Mouse (Mus musculus): ENCODE data around the gene Peg10. TPM values are rescaled to one million over a fixed set of nuclear protein-coding genes. Genes with fewer than 3 reads are reported as not detected.

Gene Peg10
- total RNA-seq, 2 experiments from 2014 or later, result 0.15 TPM; not detected in 1

DNA sequence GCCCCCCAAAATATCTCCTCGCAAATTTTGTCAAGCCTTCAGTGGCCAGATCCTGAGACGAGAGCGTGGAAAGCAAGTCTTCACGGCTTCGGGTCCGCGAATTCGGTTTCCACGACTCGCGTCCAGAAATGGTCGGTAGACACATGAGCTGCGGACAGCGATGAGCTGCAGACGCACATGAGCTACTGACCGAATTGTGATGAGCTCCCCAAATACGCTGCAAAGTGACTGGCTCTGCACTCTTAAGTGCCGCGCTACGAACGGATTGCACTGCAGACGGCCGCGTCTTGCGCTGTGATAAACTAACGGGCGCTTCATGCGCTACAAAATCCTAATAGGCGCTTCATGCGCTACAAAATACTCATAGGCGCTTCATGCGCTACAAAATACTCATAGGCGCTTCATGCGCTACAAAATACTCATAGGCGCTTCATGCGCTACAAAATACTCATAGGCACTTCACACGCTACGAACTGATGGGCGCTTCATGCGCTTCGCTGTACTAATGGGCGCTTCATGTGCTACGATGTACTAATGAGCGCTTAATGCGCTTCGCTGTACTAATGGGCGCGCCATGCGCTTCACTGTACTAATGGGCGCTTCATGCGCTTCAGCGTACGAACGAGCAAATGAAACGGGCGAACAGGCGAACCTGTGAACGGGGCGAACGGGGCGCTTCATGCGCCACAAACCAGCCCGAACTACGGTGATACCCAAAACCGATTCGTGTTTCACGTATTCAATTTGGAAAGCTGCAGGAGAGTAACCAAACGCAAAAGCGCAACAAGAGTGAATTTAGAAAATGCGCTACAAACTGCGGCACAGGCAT, 785 bp downstream of the Peg10 start:
- peak; percentile 57 for ATAC-seq (replicated peaks; ENCODE audit: poor library complexity, severe bottlenecking)

DNA sequence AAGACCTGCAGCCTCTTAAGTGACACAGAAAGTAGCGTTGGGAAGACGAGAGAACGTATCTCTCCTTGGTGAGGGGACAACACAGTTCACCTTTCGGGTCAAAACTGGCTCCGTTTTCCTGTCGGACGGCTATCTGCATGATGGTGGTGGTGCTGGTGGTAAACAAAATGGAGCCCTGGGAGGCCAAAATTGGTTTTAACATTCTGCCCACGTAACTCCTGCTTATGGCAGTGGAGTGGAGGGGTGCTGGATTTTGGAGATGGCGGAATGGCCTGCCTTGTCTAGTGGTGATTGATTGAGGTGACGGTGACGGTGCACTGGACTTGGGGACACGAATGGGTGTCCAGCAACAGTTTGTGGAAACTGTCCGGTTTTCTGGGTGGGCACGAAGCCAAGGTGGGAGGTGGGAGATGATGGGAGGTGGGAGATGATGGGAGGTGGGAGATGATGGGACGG, 1.4 kb downstream of the Peg10 start:
- no peak for ATAC-seq (replicated peaks; ENCODE audit: poor library complexity, severe bottlenecking)

DNA sequence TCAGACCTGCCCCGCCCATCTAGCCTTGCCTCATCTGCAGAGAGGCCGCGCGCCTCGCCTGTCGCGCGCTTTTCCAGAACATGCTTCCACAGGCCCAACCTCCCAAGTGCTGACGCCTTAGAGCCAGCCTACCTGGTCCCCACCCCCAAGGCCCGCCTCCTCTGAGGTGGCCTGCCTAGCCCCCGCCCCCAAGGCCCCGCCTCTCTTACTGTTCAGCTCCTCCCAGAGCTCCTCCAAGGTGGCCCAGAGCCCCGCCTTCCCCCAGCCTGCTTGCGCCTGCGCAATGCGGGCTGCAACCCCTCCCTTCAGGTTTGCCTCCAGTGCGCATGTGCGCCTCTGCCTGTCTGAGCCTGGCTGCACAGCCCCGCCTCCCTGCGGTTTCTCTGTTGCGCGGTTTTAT, 2.0 kb downstream of the Peg10 start:
- peak; percentile 91 for ATAC-seq (replicated peaks; ENCODE audit: poor library complexity, severe bottlenecking)

DNA sequence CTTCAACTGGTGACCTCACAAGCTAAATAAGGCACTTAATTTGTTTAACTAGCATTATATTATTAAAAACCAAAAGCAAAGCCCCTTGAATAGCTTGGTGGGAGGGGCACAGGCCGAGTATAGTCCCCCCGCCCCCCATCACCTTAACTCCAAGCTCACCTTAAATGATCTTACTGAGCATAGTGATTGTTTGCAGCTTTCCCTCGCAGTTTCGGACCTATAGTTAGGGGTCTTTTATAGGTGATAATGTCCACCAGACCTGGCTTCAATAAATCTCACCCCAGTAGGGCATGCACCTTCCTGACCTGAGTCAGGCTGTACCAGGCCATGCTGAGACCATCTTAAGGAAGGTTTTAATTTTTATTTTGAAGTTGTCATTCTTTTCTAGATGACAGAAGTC, 4.2 kb downstream of the Peg10 start:
- no peak for ATAC-seq (replicated peaks; ENCODE audit: poor library complexity, severe bottlenecking)

DNA sequence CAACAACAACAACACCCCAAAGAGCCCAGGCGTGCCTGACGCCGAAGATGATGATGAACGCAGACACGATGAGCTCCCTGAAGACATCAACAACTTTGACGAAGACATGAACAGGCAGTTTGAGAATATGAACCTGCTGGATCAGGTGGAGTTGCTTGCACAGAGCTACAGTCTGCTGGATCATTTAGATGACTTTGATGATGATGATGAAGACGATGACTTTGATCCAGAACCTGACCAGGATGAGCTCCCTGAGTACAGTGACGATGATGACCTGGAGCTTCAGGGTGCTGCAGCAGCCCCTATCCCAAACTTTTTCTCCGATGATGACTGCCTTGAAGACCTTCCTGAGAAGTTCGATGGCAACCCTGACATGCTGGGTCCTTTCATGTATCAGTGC, 7.2 kb downstream of the Peg10 start:
- no peak for ATAC-seq (replicated peaks; ENCODE audit: poor library complexity, severe bottlenecking)

DNA sequence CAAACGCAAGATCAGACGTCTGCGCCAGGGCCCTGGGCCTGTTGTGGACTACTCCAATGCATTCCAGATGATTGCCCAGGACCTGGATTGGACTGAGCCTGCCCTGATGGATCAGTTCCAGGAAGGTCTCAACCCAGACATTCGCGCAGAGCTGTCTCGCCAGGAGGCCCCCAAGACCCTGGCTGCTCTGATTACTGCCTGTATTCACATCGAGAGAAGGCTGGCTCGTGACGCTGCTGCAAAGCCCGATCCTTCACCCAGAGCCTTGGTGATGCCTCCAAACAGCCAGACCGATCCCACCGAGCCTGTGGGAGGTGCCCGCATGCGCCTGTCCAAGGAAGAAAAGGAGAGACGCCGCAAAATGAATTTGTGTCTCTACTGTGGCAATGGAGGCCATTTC, 7.8 kb downstream of the Peg10 start:
- ATAC-seq (replicated peaks; ENCODE audit: poor library complexity, severe bottlenecking), result no peak

DNA sequence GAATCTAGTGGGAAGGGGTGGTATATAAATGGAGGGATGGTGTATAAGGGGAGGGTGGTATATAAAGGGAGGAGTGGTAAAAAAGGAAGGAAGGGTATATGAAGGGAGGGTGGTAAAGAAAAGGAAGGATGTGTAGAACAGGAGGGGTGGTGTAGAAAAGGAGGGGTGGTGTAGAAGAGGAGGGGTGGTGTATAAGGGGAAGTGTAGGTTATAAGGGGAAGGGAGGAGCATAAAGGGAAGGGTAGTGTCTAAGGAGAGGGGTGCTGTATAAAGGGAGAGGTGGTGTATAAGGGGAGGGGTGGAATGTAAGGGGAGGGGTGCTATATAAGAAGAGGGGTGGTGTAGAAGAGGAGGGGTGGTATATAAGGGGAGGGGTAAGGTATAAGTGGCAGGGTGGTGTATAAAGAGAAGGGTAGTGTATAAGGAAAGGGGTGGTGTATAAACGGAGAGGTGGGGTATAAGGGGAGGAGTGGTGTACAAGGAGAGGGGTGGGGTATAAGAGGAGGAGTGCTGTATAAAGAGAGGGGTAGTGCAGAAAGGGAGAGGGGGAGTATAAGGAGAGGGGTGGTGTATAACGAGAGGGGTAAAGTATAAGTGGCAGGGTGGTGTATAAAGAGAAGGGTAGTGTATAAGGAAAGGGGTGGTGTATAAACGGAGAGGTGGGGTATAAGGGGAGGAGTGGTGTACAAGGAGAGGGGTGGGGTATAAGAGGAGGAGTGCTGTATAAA, 14.5 kb downstream of the Peg10 start:
- ATAC-seq (replicated peaks; ENCODE audit: poor library complexity, severe bottlenecking), result peak; percentile 59

DNA sequence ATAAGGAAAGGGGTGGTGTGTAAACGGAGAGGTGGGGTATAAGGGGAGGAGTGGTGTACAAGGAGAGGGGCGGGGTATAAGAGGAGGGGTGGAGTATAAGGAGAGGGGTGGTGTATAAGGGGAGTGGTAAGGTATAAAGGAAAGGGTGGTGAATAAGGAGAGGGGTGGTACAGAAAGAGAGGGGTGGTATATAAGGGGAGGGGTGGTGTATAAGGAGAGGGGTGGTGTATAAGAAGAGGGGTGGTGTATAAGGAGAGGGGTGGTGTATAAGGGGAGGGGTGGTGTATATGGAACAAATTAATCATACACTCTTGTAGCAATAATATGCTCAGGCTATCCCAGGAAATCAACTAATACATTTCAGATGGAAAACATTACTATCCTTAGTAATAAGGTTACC, 15.1 kb downstream of the Peg10 start:
- peak; percentile 52; the same call in 1 of the 2 replicates for ATAC-seq (replicated peaks; ENCODE audit: poor library complexity, severe bottlenecking)

DNA sequence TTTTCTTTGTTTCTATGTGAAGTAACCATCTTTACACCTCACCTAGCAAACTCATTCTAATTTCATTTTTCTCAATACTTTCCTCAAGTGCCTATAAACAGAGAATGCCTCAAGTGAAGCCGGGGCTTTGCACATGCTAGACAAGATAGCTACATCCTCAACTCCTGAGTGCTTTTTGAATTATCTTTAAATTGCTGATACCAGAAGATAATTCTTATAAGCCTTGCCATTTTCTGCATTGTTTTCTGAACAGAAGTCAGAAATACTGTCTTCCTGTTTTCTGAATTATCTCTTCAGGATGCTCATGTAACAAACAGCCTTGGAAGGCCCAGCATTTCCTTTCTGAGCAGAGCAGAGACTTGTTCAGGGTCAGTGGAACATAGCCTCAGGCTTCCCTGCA, 49.2 kb downstream of the Peg10 start:
- ATAC-seq (replicated peaks; ENCODE audit: poor library complexity, severe bottlenecking), result no peak

DNA sequence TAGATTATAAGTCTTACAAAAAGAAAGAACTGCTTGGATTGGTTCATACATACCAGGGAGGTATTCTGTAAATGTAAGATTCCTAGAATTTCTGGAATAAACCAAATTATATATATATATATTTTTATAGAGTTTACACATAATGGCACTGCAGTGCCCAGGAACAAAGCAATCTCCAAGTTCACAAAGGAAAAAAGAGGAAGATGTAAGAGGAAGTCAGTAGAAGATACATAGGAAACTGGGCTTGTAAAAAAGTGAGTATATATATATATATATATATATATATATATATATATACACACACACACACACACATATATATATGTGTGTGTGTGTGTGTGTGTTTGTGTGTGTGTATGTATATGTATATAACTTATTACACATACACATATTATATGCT, 50.2 kb downstream of the Peg10 start:
- ATAC-seq (replicated peaks; ENCODE audit: poor library complexity, severe bottlenecking), result peak; percentile 71; the same call in 1 of the 2 replicates

DNA sequence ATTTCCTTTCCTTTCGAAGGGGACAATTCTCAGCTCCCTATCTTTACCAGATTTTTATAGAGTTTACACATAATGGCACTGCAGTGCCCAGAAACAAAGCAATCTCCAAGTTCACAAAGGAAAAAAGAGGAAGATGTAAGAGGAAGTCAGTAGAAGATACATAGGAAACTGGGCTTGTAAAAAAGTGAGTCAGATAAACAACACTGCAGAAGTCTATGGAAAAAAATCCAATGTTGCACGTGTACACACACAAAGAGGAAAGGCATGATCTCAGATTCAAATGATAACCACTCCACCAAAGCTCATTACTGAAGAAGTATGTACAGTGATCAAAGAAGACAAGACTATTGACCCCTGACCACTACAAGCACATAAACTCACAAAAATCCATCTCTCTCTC, 51.3 kb downstream of the Peg10 start:
- peak; percentile 94 for ATAC-seq (replicated peaks; ENCODE audit: poor library complexity, severe bottlenecking)

DNA sequence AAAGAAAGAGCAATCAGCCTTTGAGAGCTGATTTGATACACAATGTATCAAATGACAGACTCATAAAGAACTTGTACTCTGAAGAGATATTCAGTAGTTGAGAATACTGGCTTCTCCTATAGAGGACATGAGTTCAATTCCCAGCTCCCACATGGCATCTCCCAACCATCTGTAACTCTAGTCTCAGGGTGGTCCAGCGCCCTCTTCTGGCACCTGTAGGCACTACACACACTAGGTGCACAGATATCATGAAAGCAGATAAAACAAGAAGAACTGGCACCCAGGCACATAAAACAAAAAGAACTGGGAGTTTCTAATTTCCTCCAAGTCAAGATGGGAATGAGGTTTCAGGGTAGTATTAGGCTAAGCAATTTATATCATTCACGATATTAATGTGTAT, 52.3 kb downstream of the Peg10 start:
- no peak for ATAC-seq (replicated peaks; ENCODE audit: poor library complexity, severe bottlenecking)

DNA sequence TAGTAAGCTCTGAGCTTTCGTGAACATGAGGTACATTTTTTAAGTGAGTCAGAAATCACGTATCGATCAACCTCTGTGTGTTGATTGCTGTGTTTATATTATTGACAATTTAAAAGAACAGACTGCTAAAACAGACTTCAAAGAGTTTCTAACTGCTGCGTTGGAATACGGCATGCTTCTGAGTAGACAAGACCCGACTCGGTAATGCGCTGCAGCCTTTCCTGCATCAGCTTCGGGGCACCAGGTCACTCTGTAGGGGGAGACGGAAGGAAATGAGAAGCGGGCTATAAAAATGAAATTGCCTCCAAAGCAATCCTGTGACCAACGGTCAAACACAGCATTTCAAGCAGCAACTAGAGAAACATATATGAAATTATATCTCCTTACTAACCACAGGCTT, 59.9 kb downstream of the Peg10 start:
- no peak for ATAC-seq (replicated peaks; ENCODE audit: poor library complexity, severe bottlenecking)

Other genes with a start within 250 kb of the Peg10 start
- not detected in 2 replicates for gene Col1a2, start 242.5 kb upstream of the Peg10 start, total RNA-seq (2014; fragmentation: Nextera tagmentation)
- 0.13 TPM in 1 of 2 replicates, not detected in the other for gene Col1a2, start 242.5 kb upstream of the Peg10 start, total RNA-seq (2017)
- gene Casd1, start 146.5 kb upstream of the Peg10 start, total RNA-seq (2014; fragmentation: Nextera tagmentation), result 28.5 TPM in 2 replicates
- 40.8 and 48.0 TPM in 2 replicates for gene Casd1, start 146.5 kb upstream of the Peg10 start, total RNA-seq (2017)
- gene Sgce, start 99 bp upstream of the Peg10 start, total RNA-seq (2014; fragmentation: Nextera tagmentation), result not detected in 2 replicates
- 1.0 and 2.3 TPM in 2 replicates for gene Sgce, start 99 bp upstream of the Peg10 start, total RNA-seq (2017)
- 4.3 and 8.5 TPM in 2 replicates for gene Ppp1r9a, start 155.6 kb downstream of the Peg10 start, total RNA-seq (2014; fragmentation: Nextera tagmentation)
- gene Ppp1r9a, start 155.6 kb downstream of the Peg10 start, total RNA-seq (2017), result 2.0 and 3.3 TPM in 2 replicates

Measured in granulocyte monocyte progenitor cell, adult 5-6 weeks (primary cell).